In the genomic region with DNA sequence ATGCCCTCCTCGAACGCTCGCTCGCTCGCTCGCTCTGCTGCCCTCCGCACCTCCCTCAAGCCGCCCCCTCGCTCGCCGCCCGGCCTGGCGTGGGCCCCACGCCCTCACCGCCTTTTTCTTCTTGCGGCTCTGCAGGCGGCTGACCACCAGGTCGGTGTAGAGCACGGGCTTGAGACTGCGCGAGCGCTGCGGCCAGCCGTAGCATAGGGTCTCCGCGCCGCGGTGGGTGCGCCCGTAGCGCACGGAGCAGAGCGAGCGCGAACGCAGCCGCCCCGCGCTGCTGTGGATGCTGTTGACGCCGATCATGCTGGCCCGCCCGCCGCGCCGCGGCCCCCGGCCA, we compare ENCODE assay signal across 8 mouse cellular contexts. TPM values are rescaled to one million over a fixed set of nuclear protein-coding genes. Genes with fewer than 3 reads are reported as not detected.
DNase-seq lines count a peak whose midpoint lies in the region; ATAC-seq lines count a peak whose summit lies in the region.

No protein-coding gene starts in this region.

- H3K4me1 ChIP-seq in kidney, embryonic 16.5 days (ENCODE audit: insufficient read depth, low read length): peaks cover 14% of the 10 kb centered on the region; the same call in 1 of the 2 replicates
- no peaks in the 10 kb centered on the region for H3K4me1 ChIP-seq in brown adipose tissue, adult 24 weeks (ENCODE audit: control insufficient read depth, insufficient read depth, insufficient read length, low read length)
- peaks cover 7% of the 10 kb centered on the region for H3K4me1 ChIP-seq in embryonic facial prominence, embryonic 11.5 days (ENCODE audit: control insufficient read depth, insufficient read depth, low read length)
- H3K4me1 ChIP-seq in hindbrain, embryonic 16.5 days (ENCODE audit: control insufficient read depth, insufficient read depth, low read depth, low read length): peaks cover 51% of the 10 kb centered on the region
- H3K4me1 ChIP-seq in midbrain, embryonic 13.5 days (replicated peaks): peaks cover 71% of the 10 kb centered on the region

- peak overlapping the region; percentile 78 for H3K4me2 ChIP-seq in kidney, embryonic 16.5 days (replicated peaks; ENCODE audit: low read depth, low read length)
- H3K4me2 ChIP-seq in embryonic facial prominence, embryonic 11.5 days (ENCODE audit: low read depth, low read length): peak overlapping the region; percentile 80
- H3K4me2 ChIP-seq in hindbrain, embryonic 16.5 days (ENCODE audit: low read length): peak overlapping the region; percentile 84
- H3K4me2 ChIP-seq in midbrain, embryonic 13.5 days (replicated peaks): peak overlapping the region; percentile 71

- H3K27ac ChIP-seq in kidney, embryonic 16.5 days (ENCODE audit: low read length): no peak overlapping the region
- no peak overlapping the region for H3K27ac ChIP-seq in brown adipose tissue, adult 24 weeks (replicated peaks; ENCODE audit: low read depth, low read length)
- no peak overlapping the region for H3K27ac ChIP-seq in embryonic facial prominence, embryonic 11.5 days (replicated peaks; ENCODE audit: low read depth, low read length)
- peak overlapping the region; percentile 77 for H3K27ac ChIP-seq in hindbrain, embryonic 16.5 days (ENCODE audit: low read depth, low read length)
- H3K27ac ChIP-seq in midbrain, embryonic 13.5 days: peak overlapping the region; percentile 60

- H3K4me3 ChIP-seq in kidney, embryonic 16.5 days (ENCODE audit: low read length): peak overlapping the region; percentile 47
- peak overlapping the region; percentile 31; the same call in 1 of the 2 replicates for H3K4me3 ChIP-seq in brown adipose tissue, adult 24 weeks (ENCODE audit: insufficient read depth, low read depth, low read length)
- peak overlapping the region; percentile 43 for H3K4me3 ChIP-seq in embryonic facial prominence, embryonic 11.5 days (ENCODE audit: low read depth, low read length)
- peak overlapping the region; percentile 55 for H3K4me3 ChIP-seq in hindbrain, embryonic 16.5 days (ENCODE audit: low read length)
- H3K4me3 ChIP-seq in midbrain, embryonic 13.5 days (replicated peaks): peak overlapping the region; percentile 55

- under 1% methylated on average over 39 of the region's 48 CpGs for WGBS in kidney, embryonic 16.5 days
- WGBS in embryonic facial prominence, embryonic 11.5 days: under 1% methylated on average over 36 of the region's 48 CpGs
- WGBS in hindbrain, embryonic 16.5 days: 1% methylated on average over 39 of the region's 48 CpGs
- under 1% methylated on average over 22 of the region's 48 CpGs for WGBS in midbrain, embryonic 13.5 days

- peak; percentile 43; the same call in 1 of the 2 replicates for ATAC-seq in kidney, embryonic 16.5 days (ENCODE audit: low FRiP score, low TSS enrichment)
- ATAC-seq in embryonic facial prominence, embryonic 11.5 days (replicated peaks; ENCODE audit: insufficient number of reproducible peaks, low FRiP score, low TSS enrichment, low read depth): no peak
- ATAC-seq in hindbrain, embryonic 16.5 days: peak; percentile 37
- 0 out of 2 replicates have a peak, but pooled peaks have one; percentile 20 for ATAC-seq in midbrain, embryonic 13.5 days

- H3K36me3 ChIP-seq in kidney, embryonic 16.5 days (ENCODE audit: insufficient read depth, low read length): no peaks in the 10 kb centered on the region
- no peaks in the 10 kb centered on the region for H3K36me3 ChIP-seq in embryonic facial prominence, embryonic 11.5 days (replicated peaks; ENCODE audit: control insufficient read depth, insufficient read depth, low read depth, low read length)
- H3K36me3 ChIP-seq in hindbrain, embryonic 16.5 days (ENCODE audit: control insufficient read depth, insufficient read depth, low read length): peaks cover 11% of the 10 kb centered on the region
- peaks cover 20% of the 10 kb centered on the region for H3K36me3 ChIP-seq in midbrain, embryonic 13.5 days

- peaks cover 95% of the 10 kb centered on the region for H3K27me3 ChIP-seq in kidney, embryonic 16.5 days (ENCODE audit: insufficient read depth, low read length)
- H3K27me3 ChIP-seq in embryonic facial prominence, embryonic 11.5 days (ENCODE audit: control insufficient read depth, insufficient read depth, low read length): peaks cover 78% of the 10 kb centered on the region
- peaks cover 27% of the 10 kb centered on the region for H3K27me3 ChIP-seq in hindbrain, embryonic 16.5 days (replicated peaks; ENCODE audit: control insufficient read depth, insufficient read depth, low read length)
- peaks cover 83% of the 10 kb centered on the region for H3K27me3 ChIP-seq in midbrain, embryonic 13.5 days

- H3K9me3 ChIP-seq in kidney, embryonic 16.5 days (ENCODE audit: low read length): no peaks in the 10 kb centered on the region
- H3K9me3 ChIP-seq in embryonic facial prominence, embryonic 11.5 days (replicated peaks; ENCODE audit: control insufficient read depth, low read length): no peaks in the 10 kb centered on the region
- H3K9me3 ChIP-seq in hindbrain, embryonic 16.5 days (ENCODE audit: control insufficient read depth, low read length): no peaks in the 10 kb centered on the region
- H3K9me3 ChIP-seq in midbrain, embryonic 13.5 days: no peaks in the 10 kb centered on the region

- no peak for DNase-seq in kidney, adult 8-10 months
- no peak for DNase-seq in embryonic facial prominence, embryonic 11.5 days (ENCODE audit: low spot score)
- no peak for DNase-seq in left cerebral cortex, adult 11 months (ENCODE audit: low spot score)
- DNase-seq in natural killer cell, adult 2 months (ENCODE audit: low spot score in 2 of 2): no peak

- peak overlapping the region; percentile 35 for H3K9ac ChIP-seq in kidney, embryonic 16.5 days (replicated peaks; ENCODE audit: low read length)
- H3K9ac ChIP-seq in embryonic facial prominence, embryonic 11.5 days (replicated peaks; ENCODE audit: low read length): peak overlapping the region; percentile 41
- H3K9ac ChIP-seq in hindbrain, embryonic 16.5 days (ENCODE audit: low read depth, low read length): peak overlapping the region; percentile 71
- H3K9ac ChIP-seq in midbrain, embryonic 13.5 days (replicated peaks): peak overlapping the region; percentile 81

RNA-seq across cellular contexts. Expression of gene Psd, which starts 9.4 kb away (rescaled TPM):
- 4.5 and 5.4 TPM in 2 replicates for polyA plus RNA-seq in kidney, embryonic 16.5 days (2015; fragmentation: Nextera tagmentation; extraction: Ambion mirVana)
- 1.4 TPM in 1 of 2 replicates, not detected in the other for polyA plus RNA-seq in brown adipose tissue, adult 24 weeks (2012; ENCODE audit: insufficient read depth, insufficient read length, missing spikeins)
- 4.8 and 5.0 TPM in 2 replicates for polyA plus RNA-seq in embryonic facial prominence, embryonic 11.5 days (2014; fragmentation: Nextera tagmentation; extraction: Ambion mirVana)
- 99.1 and 112 TPM in 2 replicates for polyA plus RNA-seq in hindbrain, embryonic 16.5 days (2015; fragmentation: Nextera tagmentation; extraction: Ambion mirVana)
- polyA plus RNA-seq in midbrain, embryonic 13.5 days (2015; fragmentation: Nextera tagmentation; extraction: Ambion mirVana): 61.7 and 69.0 TPM in 2 replicates

RNA-seq across cellular contexts. Expression of gene Fbxl15, which starts 10.5 kb away (rescaled TPM):
- 22.4 and 26.0 TPM in 2 replicates for polyA plus RNA-seq in kidney, embryonic 16.5 days (2015; fragmentation: Nextera tagmentation; extraction: Ambion mirVana)
- 5.9 and 8.9 TPM in 2 replicates for polyA plus RNA-seq in brown adipose tissue, adult 24 weeks (2012; ENCODE audit: insufficient read depth, insufficient read length, missing spikeins)
- 15.0 and 18.0 TPM in 2 replicates for polyA plus RNA-seq in embryonic facial prominence, embryonic 11.5 days (2014; fragmentation: Nextera tagmentation; extraction: Ambion mirVana)
- polyA plus RNA-seq in hindbrain, embryonic 16.5 days (2015; fragmentation: Nextera tagmentation; extraction: Ambion mirVana): 49.4 and 55.6 TPM in 2 replicates
- 40.8 and 44.2 TPM in 2 replicates for polyA plus RNA-seq in midbrain, embryonic 13.5 days (2015; fragmentation: Nextera tagmentation; extraction: Ambion mirVana)

RNA-seq across cellular contexts. Expression of gene Nfkb2, which starts 13.4 kb away (rescaled TPM):
- 9.7 and 11.5 TPM in 2 replicates for polyA plus RNA-seq in kidney, embryonic 16.5 days (2015; fragmentation: Nextera tagmentation; extraction: Ambion mirVana)
- 8.2 and 9.2 TPM in 2 replicates for polyA plus RNA-seq in brown adipose tissue, adult 24 weeks (2012; ENCODE audit: insufficient read depth, insufficient read length, missing spikeins)
- 5.0 and 5.4 TPM in 2 replicates for polyA plus RNA-seq in embryonic facial prominence, embryonic 11.5 days (2014; fragmentation: Nextera tagmentation; extraction: Ambion mirVana)
- polyA plus RNA-seq in hindbrain, embryonic 16.5 days (2015; fragmentation: Nextera tagmentation; extraction: Ambion mirVana): 2.4 and 3.3 TPM in 2 replicates
- 1.8 and 2.3 TPM in 2 replicates for polyA plus RNA-seq in midbrain, embryonic 13.5 days (2015; fragmentation: Nextera tagmentation; extraction: Ambion mirVana)

RNA-seq across cellular contexts. Expression of gene Cuedc2, which starts 21.0 kb away (rescaled TPM):
- 188 and 198 TPM in 2 replicates for polyA plus RNA-seq in kidney, embryonic 16.5 days (2015; fragmentation: Nextera tagmentation; extraction: Ambion mirVana)
- 61.9 and 67.2 TPM in 2 replicates for polyA plus RNA-seq in brown adipose tissue, adult 24 weeks (2012; ENCODE audit: insufficient read depth, insufficient read length, missing spikeins)
- polyA plus RNA-seq in embryonic facial prominence, embryonic 11.5 days (2014; fragmentation: Nextera tagmentation; extraction: Ambion mirVana): 183 and 199 TPM in 2 replicates
- 343 and 362 TPM in 2 replicates for polyA plus RNA-seq in hindbrain, embryonic 16.5 days (2015; fragmentation: Nextera tagmentation; extraction: Ambion mirVana)
- polyA plus RNA-seq in midbrain, embryonic 13.5 days (2015; fragmentation: Nextera tagmentation; extraction: Ambion mirVana): 290 TPM in 2 replicates

RNA-seq across cellular contexts. Expression of gene Mfsd13a, which starts 23.4 kb away (rescaled TPM):
- polyA plus RNA-seq in kidney, embryonic 16.5 days (2015; fragmentation: Nextera tagmentation; extraction: Ambion mirVana): 14.7 and 16.9 TPM in 2 replicates
- polyA plus RNA-seq in brown adipose tissue, adult 24 weeks (2012; ENCODE audit: insufficient read depth, insufficient read length, missing spikeins): 1.0 and 2.6 TPM in 2 replicates
- 3.2 and 4.1 TPM in 2 replicates for polyA plus RNA-seq in embryonic facial prominence, embryonic 11.5 days (2014; fragmentation: Nextera tagmentation; extraction: Ambion mirVana)
- 13.0 and 13.4 TPM in 2 replicates for polyA plus RNA-seq in hindbrain, embryonic 16.5 days (2015; fragmentation: Nextera tagmentation; extraction: Ambion mirVana)
- 7.8 and 9.2 TPM in 2 replicates for polyA plus RNA-seq in midbrain, embryonic 13.5 days (2015; fragmentation: Nextera tagmentation; extraction: Ambion mirVana)

Comparison
In these comparisons a context has a peak if more than half of its experiments do, and no peak if none do; other contexts are left out.
1. H3K27ac ChIP-seq: peak in hindbrain, embryonic 16.5 days (single experiment) and midbrain, embryonic 13.5 days (single experiment); none in kidney, embryonic 16.5 days (single experiment), brown adipose tissue, adult 24 weeks (single experiment) and embryonic facial prominence, embryonic 11.5 days (single experiment).
2. Peak in every context shown above with its lines, with median percentiles within 50 percentile points of each other: H3K4me2 ChIP-seq, H3K4me3 ChIP-seq and H3K9ac ChIP-seq.